Mouse (Mus musculus) CH12.LX (cell line): ENCODE data around the gene Itgb2.

Experiments used
- BHLHE40 ChIP-seq: IDR thresholded peaks from 2 replicates; pipeline ENCODE4 v1.6.1; 2011; ENCODE audit warnings: mild to moderate bottlenecking, low read depth, low read length, improper control_type of control experiment
- CTCF ChIP-seq, 2 experiments: IDR thresholded peaks in 1 of 2; conservative IDR thresholded peaks in 1 of 2; 2 replicates each; pipeline ENCODE4 v1.5.1; 2011 to 2012; ENCODE audit warnings: low read depth in 2 of 2, low read length in 2 of 2, improper control_type of control experiment in 1 of 2, inconsistent platforms in 1 of 2, mild to moderate bottlenecking in 1 of 2, moderate library complexity in 1 of 2
- EP300 ChIP-seq: IDR thresholded peaks from 2 replicates; pipeline ENCODE4 v1.6.1; 2011; ENCODE audit warnings: low read length, improper control_type of control experiment
- ETS1 ChIP-seq: conservative IDR thresholded peaks from 2 replicates; pipeline ENCODE4 v1.6.1; 2012; ENCODE audit warnings: low read depth, mild to moderate bottlenecking, inconsistent platforms, low read length, improper control_type of control experiment, moderate library complexity
- SIN3A ChIP-seq: IDR thresholded peaks from 2 replicates; pipeline ENCODE4 v1.6.1; 2012; ENCODE audit warnings: low read length, improper control_type of control experiment, inconsistent platforms
- USF1 ChIP-seq: IDR thresholded peaks from 2 replicates; pipeline ENCODE4 v1.6.1; 2014; ENCODE audit warnings: low read depth, mild to moderate bottlenecking, inconsistent platforms, low read length, improper control_type of control experiment

- TF ChIP-seq EP300 (no peak), BHLHE40 (no peak), SIN3A (no peak), USF1 (no peak), CTCF (conservative IDR thresholded peaks at IDR 0.05 in 1 of 2, IDR thresholded peaks at IDR 0.05 in 1 of 2; ENCODE audit: low read depth in 2 of 2, low read length in 2 of 2) (no peak), ETS1 (no peak)
Observed at GRCm38 (mm10) chr10:77581023-77581407, 51.0 kb downstream of the Itgb2 start.
